Mouse (Mus musculus) neutrophil, adult 59 days (primary cell): ENCODE results near the gene Gm10645. TPM values are rescaled to one million over a fixed set of nuclear protein-coding genes. Genes with fewer than 3 reads are reported as not detected.

ENCODE experiments used
- total RNA-seq, 2 experiments: library from RNA; stranded (reverse); gene quantifications; 1 replicate in 1 of 2; 2 replicates in 1 of 2; pipeline ENCODE4 v1.2.4; 2023

The Gm10645 gene
- total RNA-seq: under 1 TPM in 1 of 2 experiments, not detected in 1; 0.71 TPM

GRCm38 (mm10) chr8:83165931-83166867 is at the start of gene Gm10645:
Gene Gm10645, minus strand, starts transcription at chr8:83166170.

GRCm38 (mm10) chr8:83165235-83165930 is 587 bp downstream of the Gm10645 start, which contains the start of gene Tbc1d9:
Gene Tbc1d9, plus strand, starts transcription at chr8:83165352.

Other genes with a start within 250 kb of the Gm10645 start
- gene Tbc1d9, start 818 bp downstream of the Gm10645 start, total RNA-seq: 1 to 10 TPM; 4.7 to 5.9 TPM
- not detected for gene Ucp1, start 124.2 kb upstream of the Gm10645 start, total RNA-seq
- 10 to 100 TPM; 10.5 to 10.6 TPM for gene Elmod2, start 166.3 kb upstream of the Gm10645 start, total RNA-seq
- gene Mgat4d, start 182.3 kb upstream of the Gm10645 start, total RNA-seq: not detected
- gene Clgn, start 223.7 kb upstream of the Gm10645 start, total RNA-seq: under 1 TPM in 1 of 2 experiments, not detected in 1; 0.11 TPM